Mouse (Mus musculus) C2C12 (cell line): ENCODE results near the gene Gm20388.

Experiments
- CTCF ChIP-seq: IDR thresholded peaks from one replicate; pipeline ENCODE4 v1.5.1; 2011; ENCODE audit not compliant: control insufficient read depth, insufficient read depth, insufficient read length
- USF1 ChIP-seq: IDR thresholded peaks from one replicate; pipeline ENCODE4 v1.6.1; 2011; ENCODE audit warnings: low read depth, mild to moderate bottlenecking, control low read depth, moderate library complexity

DNA sequence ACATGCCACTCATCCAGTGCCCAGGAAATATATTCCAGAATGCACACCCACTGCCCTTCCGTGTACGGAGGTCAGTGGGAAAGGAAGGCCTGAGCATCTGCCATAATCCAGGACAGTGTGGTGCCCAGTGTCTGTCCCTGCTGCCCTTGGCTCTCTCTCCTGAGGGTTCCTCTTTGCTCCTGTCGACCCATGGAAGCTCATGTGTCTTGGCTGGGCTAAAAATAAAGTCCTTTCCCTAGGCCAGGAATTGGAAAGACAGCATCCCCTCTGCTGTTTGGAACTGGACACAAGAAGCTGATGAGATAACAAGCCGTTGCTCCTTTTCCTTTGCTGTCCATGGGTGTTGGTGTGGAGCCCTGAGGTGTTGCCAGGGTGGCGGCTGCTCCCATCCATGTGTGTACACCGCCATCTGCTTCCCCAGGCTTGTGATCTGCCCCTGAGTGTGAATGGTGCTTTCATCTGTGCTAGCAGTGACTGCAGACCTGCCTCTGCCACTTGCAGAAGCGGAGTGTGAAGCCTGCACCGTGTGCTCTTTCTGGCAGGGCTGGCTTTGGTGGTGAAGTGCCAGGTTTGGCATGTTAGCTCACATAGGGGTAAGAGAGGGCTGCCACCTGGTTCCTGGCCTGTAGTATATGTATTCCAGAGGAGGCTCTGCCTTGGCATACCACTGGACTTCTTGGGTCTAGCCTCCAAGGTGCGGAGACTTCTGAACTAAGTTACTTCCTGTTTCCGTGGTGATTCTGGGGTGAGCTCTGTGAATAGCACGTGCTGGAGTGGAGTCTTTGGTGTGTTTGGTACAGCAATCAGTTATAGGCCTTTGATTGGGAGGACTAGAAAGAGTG is 4371.3 kb downstream of the Gm20388 start:
- TF ChIP-seq USF1: no peak
- no peak for TF ChIP-seq CTCF
